Mouse (Mus musculus) intestine, embryonic 14.5 days (tissue): ENCODE data around the gene Ehbp1l1. TPM values are rescaled to one million over a fixed set of nuclear protein-coding genes. Genes with fewer than 3 reads are reported as not detected.

ENCODE experiments used
- ATAC-seq: fragments of 200-750 bp; cut with Nextera tagmentation; replicated peaks from 2 replicates; pipeline ENCODE4 v1.8.0; 2017; ENCODE audit warnings: low read depth, moderate number of reproducible peaks, moderate TSS enrichment, moderate library complexity; ENCODE audit not compliant: low FRiP score, low TSS enrichment
- DNase-seq: peaks from one replicate; pipeline ENCODE4 v3.0.0-alpha.2; 2018; ENCODE audit warnings: low spot score
- H3K27ac ChIP-seq: fragments of 300-500 bp; sonication (generic); 2 replicates; pipeline ENCODE4 v1.5.1; 2014; ENCODE audit warnings: low read depth, mild to moderate bottlenecking, control low read depth
- H3K27me3 ChIP-seq: fragments of 300-500 bp; sonication (generic); replicated peaks from 2 replicates; pipeline ENCODE4 v1.6.1; 2014; ENCODE audit warnings: low read length, control low read depth; ENCODE audit not compliant: control insufficient read depth, insufficient read depth
- H3K36me3 ChIP-seq: fragments of 300-500 bp; sonication (generic); 2 replicates; pipeline ENCODE4 v1.6.1; 2014; ENCODE audit warnings: low read length, control low read depth; ENCODE audit not compliant: control insufficient read depth, insufficient read depth
- H3K4me1 ChIP-seq: fragments of 300-500 bp; sonication (generic); replicated peaks from 2 replicates; pipeline ENCODE4 v1.6.1; 2014; ENCODE audit warnings: low read length, control low read depth, mixed read lengths; ENCODE audit not compliant: control insufficient read depth, insufficient read depth
- H3K4me2 ChIP-seq: fragments of 300-500 bp; sonication (generic); 2 replicates; pipeline ENCODE4 v1.6.1; 2014; ENCODE audit warnings: low read length
- H3K4me3 ChIP-seq: fragments of 300-500 bp; sonication (generic); 2 replicates; pipeline ENCODE4 v1.5.1; 2014; ENCODE audit warnings: low read depth, low read length, control low read depth, mixed read lengths
- H3K9ac ChIP-seq: fragments of 300-500 bp; sonication (generic); 2 replicates; pipeline ENCODE4 v1.6.1; 2014; ENCODE audit warnings: mild to moderate bottlenecking, low read length
- H3K9me3 ChIP-seq: fragments of 300-500 bp; sonication (generic); 2 replicates; pipeline ENCODE4 v1.6.1; 2016; ENCODE audit warnings: low read length, control low read depth; ENCODE audit not compliant: control insufficient read depth
- WGBS: fragments of 180-500 bp; shearing (Covaris S2); extraction: QIAGEN DNeasy Blood & Tissue Kit; methylation state at CpG from one replicate; pipeline ENCODE4 v1.1.7; 2014; 5-methylcytosine and 5-hydroxymethylcytosine counted together
- polyA plus RNA-seq: library from polyadenylated mRNA; unstranded; fragments of >200 nt; fragmentation: Nextera tagmentation; extraction: Ambion mirVana; gene quantifications from 2 replicates; pipeline ENCODE4 v1.2.1, GENCODE M21; 2014

Ehbp1l1 gene
- polyA plus RNA-seq, 1 experiment from 2014 or later = 29.6 TPM

DNA sequence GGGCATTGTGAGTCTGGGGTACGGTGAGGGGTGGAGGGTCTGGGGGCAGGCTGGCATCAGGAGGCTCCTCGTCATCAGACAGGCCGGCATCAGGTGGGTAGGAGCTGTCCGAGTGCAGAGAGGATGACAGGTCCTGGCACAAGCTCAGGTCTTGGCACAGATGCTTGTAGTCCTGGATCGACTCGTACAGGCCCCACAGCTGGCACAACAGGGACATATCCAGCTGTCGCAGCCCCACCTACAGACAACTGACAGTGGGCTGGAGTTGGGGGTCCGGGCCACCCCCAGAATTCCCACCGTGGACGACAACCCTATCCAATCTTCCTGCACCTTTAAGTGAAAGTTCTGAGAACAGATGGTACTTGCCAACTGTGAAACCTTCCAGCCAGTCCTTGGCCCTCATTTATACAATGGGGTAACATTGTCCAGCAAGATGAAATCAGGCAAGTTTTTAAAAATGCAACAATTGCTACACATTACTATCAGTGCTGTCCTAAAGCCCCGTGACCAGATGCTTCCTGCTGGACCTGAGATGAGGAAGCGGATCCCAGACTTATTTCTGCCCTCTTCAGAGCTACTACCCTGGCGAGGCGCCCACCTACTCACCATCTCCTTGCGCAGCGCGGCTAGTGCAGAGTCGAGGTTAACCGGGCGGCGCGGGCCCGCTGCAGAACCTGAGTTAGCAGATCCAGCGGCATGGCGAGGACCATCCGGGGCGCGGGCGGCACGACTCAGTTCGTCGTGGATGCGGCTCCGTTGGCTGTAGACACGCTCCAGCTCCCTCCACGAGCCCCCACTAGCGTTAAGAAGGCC lies 2.7 kb upstream of the Ehbp1l1 start:
- Histone ChIP-seq H3K4me3 (peak overlapping the region; percentile 92), H3K36me3 (peaks cover 10% of the 10 kb centered on the region), H3K9ac (peak overlapping the region; percentile 99), H3K4me2 (peak overlapping the region; percentile 98), H3K27ac (peak overlapping the region; percentile 90), H3K9me3 (no peaks in the 10 kb centered on the region), H3K4me1 (peaks cover 57% of the 10 kb centered on the region), H3K27me3 (no peaks in the 10 kb centered on the region)
- DNase-seq (peak; percentile 81), ATAC-seq (peak; percentile 13)
- 9% methylated on average over 37 of the region's 37 CpGs for WGBS

DNA sequence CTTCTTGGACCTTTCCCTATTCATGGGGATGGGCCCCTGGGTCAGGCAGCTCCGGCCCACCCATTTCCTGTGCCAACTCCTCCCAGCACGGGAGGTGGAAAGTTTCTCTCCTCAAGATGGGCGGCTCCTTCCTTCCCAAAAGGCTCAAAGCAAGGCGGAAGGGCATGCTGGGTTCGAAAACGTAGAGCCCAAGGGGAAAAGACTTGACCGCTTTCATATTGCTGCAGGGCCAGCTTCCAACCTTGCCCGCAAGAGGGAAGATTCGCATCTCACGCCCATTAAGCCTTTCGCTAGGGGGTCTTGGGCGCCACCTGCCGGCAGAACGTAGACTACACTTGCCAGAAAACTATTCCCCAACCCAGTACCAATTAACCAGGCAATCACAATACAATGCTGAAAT lies 1.6 kb upstream of the Ehbp1l1 start:
- ATAC-seq (no peak), DNase-seq (peak; percentile 99)
- H3K36me3 ChIP-seq = peaks cover 12% of the 10 kb centered on the region
- 2% methylated on average over 14 of the region's 14 CpGs for WGBS
- H3K4me1 ChIP-seq = peaks cover 57% of the 10 kb centered on the region
- no peaks in the 10 kb centered on the region for H3K27me3 ChIP-seq
- H3K4me3 ChIP-seq = peak overlapping the region; percentile 92
- peak overlapping the region; percentile 98 for H3K4me2 ChIP-seq
- H3K27ac ChIP-seq = no peak overlapping the region
- peak overlapping the region; percentile 30; the same call in 1 of the 2 replicates for H3K9ac ChIP-seq
- H3K9me3 ChIP-seq = no peaks in the 10 kb centered on the region

DNA sequence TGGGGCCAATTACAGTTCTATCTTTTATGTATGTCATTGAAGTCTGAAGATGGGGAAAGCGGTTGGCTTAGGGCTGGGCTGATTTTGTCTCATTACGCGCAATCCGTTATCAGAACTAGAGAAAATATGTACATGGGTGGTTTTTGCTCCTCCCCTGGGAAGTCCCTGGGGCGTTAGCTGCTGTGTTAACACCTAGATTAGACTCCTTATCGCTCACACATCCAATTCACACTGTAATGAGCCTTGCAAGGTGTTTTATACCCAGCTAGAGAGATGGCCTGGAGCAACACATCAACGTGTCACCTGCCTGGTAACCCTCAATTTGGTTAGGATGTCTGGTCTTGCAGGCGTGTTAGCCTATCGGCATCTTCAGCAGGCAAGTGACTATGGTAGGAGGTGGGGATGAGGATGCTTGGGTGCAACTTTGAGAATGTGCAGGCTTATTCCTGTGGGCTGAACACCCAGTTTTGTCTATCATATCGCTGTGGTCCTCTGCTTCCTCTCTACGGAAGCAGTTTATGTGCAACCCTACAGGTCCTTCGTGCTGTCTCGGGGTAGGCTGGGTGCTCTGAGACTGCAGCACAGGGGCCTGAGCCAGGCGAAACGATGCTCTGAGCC lies 953 bp upstream of the Ehbp1l1 start:
- 74% methylated on average over 15 of the region's 15 CpGs for WGBS
- Histone ChIP-seq H3K9me3 (no peaks in the 10 kb centered on the region), H3K4me1 (peaks cover 57% of the 10 kb centered on the region)

DNA sequence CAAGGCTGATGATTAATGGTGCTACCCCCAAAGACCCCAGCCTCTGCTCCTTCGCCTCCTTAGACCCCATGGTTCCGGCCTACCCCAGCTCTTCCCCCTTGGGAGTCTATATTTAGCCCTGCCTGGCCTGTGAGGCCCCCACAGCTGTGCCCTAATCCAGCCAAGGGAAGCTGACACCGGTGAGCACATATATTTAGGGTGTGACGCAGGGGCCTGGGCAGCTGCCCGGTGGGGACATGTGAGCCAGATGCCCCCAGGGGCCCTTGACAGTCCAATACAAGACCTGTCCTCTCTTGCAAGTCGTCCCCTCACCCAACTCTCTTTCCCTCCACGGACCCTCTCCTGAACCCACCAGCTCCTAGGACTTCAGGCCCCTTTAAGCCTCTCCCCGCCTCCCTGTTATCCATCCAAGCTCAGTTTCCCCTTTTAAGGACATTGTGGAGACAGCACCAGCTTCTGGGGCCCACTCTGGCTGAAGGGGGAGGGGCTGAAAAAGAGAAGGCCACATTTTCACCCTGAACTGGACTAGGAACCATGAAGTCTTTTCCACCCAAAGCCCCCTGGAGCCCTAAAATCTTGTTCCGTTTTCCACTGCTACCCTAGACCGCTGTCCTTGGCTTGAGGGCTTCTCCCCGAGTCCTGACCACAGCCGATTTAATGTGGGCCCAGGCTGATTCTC lies 949 bp downstream of the Ehbp1l1 start:
- no peaks in the 10 kb centered on the region for H3K9me3 ChIP-seq
- peaks cover 37% of the 10 kb centered on the region for H3K36me3 ChIP-seq
- DNase-seq = no peak
- H3K9ac ChIP-seq = peak overlapping the region; percentile 60
- H3K27me3 ChIP-seq = no peaks in the 10 kb centered on the region
- H3K4me1 ChIP-seq = peaks cover 47% of the 10 kb centered on the region
- peak overlapping the region; percentile 98 for H3K4me2 ChIP-seq
- peak overlapping the region; percentile 73 for H3K27ac ChIP-seq
- ATAC-seq = no peak
- H3K4me3 ChIP-seq = peak overlapping the region; percentile 53
- 56% methylated on average over 12 of the region's 12 CpGs for WGBS

More for the DNA sequence above, 953 bp upstream of the Ehbp1l1 start:
- Histone ChIP-seq H3K27me3 (no peaks in the 10 kb centered on the region), H3K36me3 (peaks cover 18% of the 10 kb centered on the region), H3K4me3 (peak overlapping the region; percentile 92), H3K4me2 (peak overlapping the region; percentile 98), H3K27ac (no peak overlapping the region), H3K9ac (peak overlapping the region; percentile 30; the same call in 1 of the 2 replicates)
- no peak for DNase-seq
- ATAC-seq = no peak

DNA sequence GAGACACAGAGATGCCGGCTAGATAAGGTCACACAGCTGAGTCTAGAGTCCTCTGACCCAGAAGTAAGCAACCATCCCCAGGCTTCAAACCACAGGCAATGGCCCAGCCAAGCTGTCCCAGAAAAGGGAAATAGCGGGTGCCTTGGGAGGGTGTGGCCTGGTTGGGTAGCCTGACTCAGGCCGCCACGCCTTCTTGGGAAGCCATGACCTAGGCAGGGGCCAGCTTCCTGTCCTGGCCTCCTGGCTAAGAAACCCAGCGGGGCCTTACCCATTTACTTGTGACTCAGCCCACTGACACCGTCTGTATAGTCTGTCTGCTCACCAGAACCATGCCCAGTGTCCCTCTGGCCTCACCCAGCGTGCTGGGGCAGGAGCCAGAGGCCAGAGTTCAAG lies 1.6 kb downstream of the Ehbp1l1 start:
- Histone ChIP-seq H3K36me3 (peaks cover 44% of the 10 kb centered on the region), H3K9me3 (no peaks in the 10 kb centered on the region), H3K9ac (peak overlapping the region; percentile 60), H3K4me1 (peaks cover 41% of the 10 kb centered on the region), H3K4me3 (peak overlapping the region; percentile 53), H3K4me2 (peak overlapping the region; percentile 98), H3K27ac (peak overlapping the region; percentile 73), H3K27me3 (no peaks in the 10 kb centered on the region)
- ATAC-seq = no peak
- WGBS = 69% methylated on average over 7 of the region's 7 CpGs
- no peak for DNase-seq

DNA sequence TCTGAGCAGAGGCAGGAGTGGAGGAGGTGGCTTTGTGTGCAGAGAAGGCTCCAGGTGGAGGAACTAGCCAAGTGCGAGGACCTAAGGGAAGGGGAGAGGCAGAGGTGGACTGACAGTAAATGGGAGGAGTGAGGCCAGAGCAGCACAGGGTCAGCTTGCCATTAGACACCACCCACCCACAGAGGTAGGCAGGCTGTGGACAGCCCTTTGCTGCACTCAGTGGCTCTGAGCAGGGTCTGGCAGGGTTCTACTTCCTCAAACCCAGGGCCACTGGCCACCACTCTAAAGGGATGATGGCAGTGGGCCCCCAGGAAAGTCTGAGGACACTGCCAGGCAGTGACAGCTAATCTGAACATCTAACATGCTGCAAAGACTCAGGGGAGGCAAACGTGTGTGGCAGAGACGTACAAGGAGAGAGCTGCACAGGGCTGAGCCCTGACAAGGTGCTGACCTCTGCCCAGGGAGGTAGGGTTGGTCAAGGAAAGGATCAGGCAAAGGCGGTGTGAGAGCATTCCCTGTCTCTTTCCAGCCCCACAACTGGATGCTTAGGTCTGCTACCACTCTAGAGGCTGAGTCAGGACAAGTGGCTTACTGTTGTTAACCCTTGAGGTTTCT lies 2.1 kb downstream of the Ehbp1l1 start:
- ATAC-seq = no peak
- no peak overlapping the region; the same call in 1 of the 2 replicates for H3K9ac ChIP-seq
- no peaks in the 10 kb centered on the region for H3K9me3 ChIP-seq
- WGBS = 68% methylated on average over 4 of the region's 4 CpGs
- peak overlapping the region; percentile 98 for H3K4me2 ChIP-seq
- no peaks in the 10 kb centered on the region for H3K27me3 ChIP-seq
- peaks cover 41% of the 10 kb centered on the region for H3K4me1 ChIP-seq
- DNase-seq = no peak
- no peak overlapping the region for H3K27ac ChIP-seq
- H3K4me3 ChIP-seq = peak overlapping the region; percentile 53
- H3K36me3 ChIP-seq = peaks cover 49% of the 10 kb centered on the region

DNA sequence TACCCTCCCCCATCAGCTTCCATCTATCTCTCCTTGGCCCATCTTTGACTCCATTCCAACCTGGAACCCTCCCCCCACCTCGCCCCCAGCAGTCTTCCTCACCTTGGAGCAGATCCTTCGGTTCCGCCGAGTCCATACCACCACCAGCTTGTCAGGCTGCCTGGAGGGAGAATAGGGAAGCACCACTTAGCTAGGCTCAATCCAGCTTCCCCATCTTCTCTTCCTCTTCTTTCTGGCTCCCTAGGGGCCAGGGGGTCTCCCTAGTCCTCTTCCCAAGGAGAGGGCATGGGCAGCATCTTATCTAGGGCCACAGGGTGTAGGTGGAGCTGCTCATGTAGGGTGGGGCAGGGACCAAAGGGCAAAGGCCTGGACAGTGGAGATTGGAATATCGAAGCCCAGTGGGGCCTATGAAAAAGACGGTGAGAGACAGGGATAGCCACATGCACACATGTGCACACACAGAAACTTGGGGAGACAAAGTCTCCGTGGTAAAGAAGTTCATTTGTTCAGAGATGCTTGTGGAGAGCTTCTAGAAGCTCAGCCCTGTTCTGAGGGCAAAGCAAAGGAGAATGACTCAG lies 3.2 kb downstream of the Ehbp1l1 start:
- no peak overlapping the region for H3K9ac ChIP-seq
- H3K27ac ChIP-seq = no peak overlapping the region
- H3K27me3 ChIP-seq = no peaks in the 10 kb centered on the region
- DNase-seq (no peak), ATAC-seq (no peak)
- H3K36me3 ChIP-seq = peaks cover 59% of the 10 kb centered on the region
- no peak overlapping the region for H3K4me2 ChIP-seq
- no peak overlapping the region for H3K4me3 ChIP-seq
- H3K9me3 ChIP-seq = no peaks in the 10 kb centered on the region
- WGBS = 91% methylated on average over 7 of the region's 7 CpGs
- peaks cover 33% of the 10 kb centered on the region for H3K4me1 ChIP-seq

DNA sequence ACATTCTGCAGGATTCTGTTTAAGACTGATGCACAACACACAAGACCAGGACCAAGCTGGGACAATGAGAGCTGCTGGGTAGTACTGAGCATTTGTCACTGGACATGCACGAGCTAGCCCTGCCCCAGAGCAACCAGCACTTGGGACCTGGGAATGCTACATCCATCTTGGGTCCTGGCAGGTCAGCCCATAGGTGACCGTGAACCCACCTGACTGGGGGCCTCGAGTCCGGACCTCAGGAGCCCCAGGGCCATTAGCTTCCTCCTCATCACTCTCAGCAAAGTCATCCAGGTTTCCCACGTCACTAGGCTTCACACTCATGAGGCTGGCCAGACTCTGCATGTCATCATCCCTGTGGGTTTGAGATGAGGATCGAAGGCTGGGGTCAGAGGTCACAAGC lies 4.9 kb downstream of the Ehbp1l1 start:
- H3K36me3 ChIP-seq = peaks cover 59% of the 10 kb centered on the region
- DNase-seq (no peak), ATAC-seq (no peak)
- no peak overlapping the region for H3K4me3 ChIP-seq
- no peak overlapping the region for H3K27ac ChIP-seq
- H3K9ac ChIP-seq = no peak overlapping the region
- no peak overlapping the region for H3K4me2 ChIP-seq
- H3K27me3 ChIP-seq = no peaks in the 10 kb centered on the region
- peaks cover 19% of the 10 kb centered on the region for H3K4me1 ChIP-seq
- no peaks in the 10 kb centered on the region for H3K9me3 ChIP-seq
- 89% methylated on average over 6 of the region's 6 CpGs for WGBS
